Comparison of ENCODE assay signal across 8 mouse cellular contexts in the genomic region with DNA sequence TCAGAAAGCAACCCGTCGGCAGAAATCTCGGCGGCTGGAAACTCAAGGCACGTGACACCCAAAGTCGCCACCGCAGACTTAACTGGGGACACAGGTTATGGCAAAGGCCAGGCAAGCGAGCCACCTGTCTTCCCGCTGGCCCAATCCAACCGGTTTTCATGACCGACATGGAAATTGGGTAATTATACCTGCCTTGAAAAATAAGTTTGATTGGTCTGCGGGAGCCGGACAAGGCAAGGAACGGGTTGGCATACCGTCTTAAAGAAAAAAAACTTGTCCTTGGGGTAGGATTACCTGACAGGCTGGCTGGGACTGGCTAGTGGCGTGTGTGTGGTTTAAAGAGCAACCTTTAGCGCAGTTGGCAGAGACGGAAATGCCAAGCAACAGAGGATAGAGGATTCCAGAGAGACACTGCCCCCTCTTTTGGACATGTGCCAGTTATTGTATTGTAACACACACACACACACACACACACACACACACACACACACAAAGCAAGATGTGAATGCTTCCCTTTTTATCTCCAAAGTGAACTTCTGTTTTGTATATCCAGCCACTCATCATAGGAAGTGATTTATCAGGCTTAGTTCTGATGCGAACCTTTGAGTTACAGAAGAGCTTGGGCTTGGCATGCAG. TPM values are rescaled to one million over a fixed set of nuclear protein-coding genes. Genes with fewer than 3 reads are reported as not detected.
A peak's percentile ranks its signal among the peaks of the same experiment; 100 is the strongest.
DNase-seq lines count a peak whose midpoint lies in the region; ATAC-seq and TF ChIP-seq lines count a peak whose summit lies in the region.

No protein-coding gene starts in this region.

- H3K4me3 ChIP-seq in heart, adult 2 months = peak overlapping the region; percentile 20
- H3K4me3 ChIP-seq in kidney, embryonic 15.5 days (replicated peaks) = 0 out of 2 replicates have a peak overlapping the region, but pooled peaks have one; percentile 2
- no peak overlapping the region for H3K4me3 ChIP-seq in forebrain, embryonic 15.5 days

- peak overlapping the region; percentile 45 for H3K4me2 ChIP-seq in kidney, embryonic 15.5 days
- H3K4me2 ChIP-seq in forebrain, embryonic 15.5 days (replicated peaks) = no peak overlapping the region

- H3K4me1 ChIP-seq in heart, adult 2 months (ENCODE audit: control insufficient read depth, insufficient read depth, low read length) = peaks cover 5% of the 10 kb centered on the region
- H3K4me1 ChIP-seq in kidney, embryonic 15.5 days = peaks cover 36% of the 10 kb centered on the region
- peaks cover 15% of the 10 kb centered on the region for H3K4me1 ChIP-seq in forebrain, embryonic 15.5 days

- no peaks in the 10 kb centered on the region for H3K27me3 ChIP-seq in heart, adult 2 months (ENCODE audit: control insufficient read depth, insufficient read depth, low read length)
- no peaks in the 10 kb centered on the region for H3K27me3 ChIP-seq in kidney, embryonic 15.5 days
- no peaks in the 10 kb centered on the region for H3K27me3 ChIP-seq in forebrain, embryonic 15.5 days

- TF ChIP-seq CTCF in heart, adult 2 months (IDR thresholded peaks at IDR 0.05) = no peak

- no peaks in the 10 kb centered on the region for H3K9me3 ChIP-seq in kidney, embryonic 15.5 days (replicated peaks)
- H3K9me3 ChIP-seq in forebrain, embryonic 15.5 days = no peaks in the 10 kb centered on the region

- peaks cover 5% of the 10 kb centered on the region for H3K79me2 ChIP-seq in heart, adult 2 months (replicated peaks; ENCODE audit: control insufficient read depth, insufficient read depth, low read length)

- TF ChIP-seq POLR2A in heart, adult 2 months (IDR thresholded peaks at IDR 0.05; ENCODE audit: insufficient read depth, low read depth, low read length) = no peak

- 0 out of 2 replicates have a peak overlapping the region, but pooled peaks have one; percentile 10 for H3K9ac ChIP-seq in heart, adult 2 months (ENCODE audit: low read depth, low read length)
- H3K9ac ChIP-seq in kidney, embryonic 15.5 days = no peak overlapping the region
- H3K9ac ChIP-seq in forebrain, embryonic 15.5 days (replicated peaks) = no peak overlapping the region

- intact Hi-C loops in heart, adult 2 months (cut with DNase I) = loop anchor here (2.0 kb wide), 1 partner anchor 16 kb away; a partner anchor contains a TSS
- intact Hi-C loops in heart, postnatal 25 days (cut with DNase I) = no loop called here

- 0 out of 2 replicates have a peak, but pooled peaks cover 2% of the 10 kb centered on the region for H3K36me3 ChIP-seq in heart, adult 2 months (ENCODE audit: control insufficient read depth, insufficient read depth, low read length)
- H3K36me3 ChIP-seq in kidney, embryonic 15.5 days = no peaks in the 10 kb centered on the region
- H3K36me3 ChIP-seq in forebrain, embryonic 15.5 days = no peaks in the 10 kb centered on the region

- peak; percentile 49 to 56 for DNase-seq in heart, adult 2 months
- DNase-seq in heart, postnatal 25 days (ENCODE audit: low spot score) = no peak
- peak; percentile 76 for DNase-seq in gastrocnemius, adult 18-20 months (ENCODE audit: low spot score)
- peak; percentile 57 for DNase-seq in lung, postnatal 25 days (ENCODE audit: low spot score)
- DNase-seq in left cerebral cortex, adult 9 months (ENCODE audit: low spot score in 2 of 2) = no peak
- DNase-seq in spleen, adult 12 weeks (ENCODE audit: low spot score) = no peak

- WGBS in heart, adult 2 months = 21% methylated on average over 19 of the region's 19 CpGs
- 31% methylated on average over 19 of the region's 19 CpGs for WGBS in kidney, embryonic 15.5 days
- 37% methylated on average over 19 of the region's 19 CpGs for WGBS in forebrain, embryonic 15.5 days

- no peak for ATAC-seq in kidney, embryonic 15.5 days (replicated peaks; ENCODE audit: low FRiP score)
- no peak for ATAC-seq in forebrain, embryonic 15.5 days (replicated peaks)

- no peak for TF ChIP-seq EP300 in heart, adult 2 months (IDR thresholded peaks at IDR 0.05; ENCODE audit: insufficient read depth, low read depth, low read length)

- H3K27ac ChIP-seq in heart, adult 2 months = peak overlapping the region; percentile 54
- H3K27ac ChIP-seq in kidney, embryonic 15.5 days = peak overlapping the region; percentile 41; the same call in 1 of the 2 replicates
- no peak overlapping the region for H3K27ac ChIP-seq in forebrain, embryonic 15.5 days (replicated peaks)

RNA-seq across cellular contexts. Expression of a gene that starts 3.2 kb away (rescaled TPM):
- total RNA-seq in heart, adult 2 months (2021) = 100 to 1,000 TPM; 108 to 133 TPM
- 77.5 and 122 TPM in 2 replicates for polyA plus RNA-seq in heart, adult 2 months (2012; rRNA removed)
- 10 to 100 TPM; 91.3 to 93.5 TPM for total RNA-seq in heart, postnatal 25 days (2021)
- 10 to 100 TPM; 91.6 to 96.4 TPM for total RNA-seq in gastrocnemius, adult 18-20 months (2021)
- polyA plus RNA-seq in kidney, embryonic 15.5 days (2015; fragmentation: Nextera tagmentation; extraction: Ambion mirVana) = 8.2 and 9.1 TPM in 2 replicates
- polyA plus RNA-seq in forebrain, embryonic 15.5 days (2015; fragmentation: Nextera tagmentation; extraction: Ambion mirVana) = 8.2 and 8.3 TPM in 2 replicates

RNA-seq across cellular contexts. Expression of a gene that starts 16.7 kb away (rescaled TPM):
- 1 to 10 TPM; 3.2 to 3.9 TPM for total RNA-seq in heart, adult 2 months (2021)
- polyA plus RNA-seq in heart, adult 2 months (2012; rRNA removed) = 9.4 and 9.8 TPM in 2 replicates
- total RNA-seq in heart, postnatal 25 days (2021) = 1 to 10 TPM; 3.5 to 4.7 TPM
- 1 to 10 TPM; 1.3 to 2.0 TPM for total RNA-seq in gastrocnemius, adult 18-20 months (2021)
- 6.4 and 6.7 TPM in 2 replicates for polyA plus RNA-seq in kidney, embryonic 15.5 days (2015; fragmentation: Nextera tagmentation; extraction: Ambion mirVana)
- polyA plus RNA-seq in forebrain, embryonic 15.5 days (2015; fragmentation: Nextera tagmentation; extraction: Ambion mirVana) = 4.2 and 4.5 TPM in 2 replicates

Comparison
In these comparisons a context has a peak if more than half of its experiments do, and no peak if none do; other contexts are left out.
1. DNase-seq: peak in heart, adult 2 months (2 of 2), gastrocnemius, adult 18-20 months (single experiment) and lung, postnatal 25 days (single experiment); none in heart, postnatal 25 days (single experiment), left cerebral cortex, adult 9 months (0 of 2) and spleen, adult 12 weeks (single experiment).